Mouse (Mus musculus) cerebellum, postnatal 36 days (tissue): ENCODE measurements around the gene Itgb3bp.

ENCODE experiments used
- DNase-seq, 2 experiments: peaks; one replicate each; pipeline ENCODE4 v3.0.0; 2021 to 2022; ENCODE audit warnings: mixed read lengths in 2 of 2

Itgb3bp gene

GRCm38 (mm10) chr4:99929613-99930517, at the start of gene Itgb3bp:
Gene Itgb3bp (minus strand): TSS chr4:99929813.
- peak; percentile 81 to 82 for DNase-seq

- DNase-seq: no peak
Observed at GRCm38 (mm10) chr4:99979326-99979725, 49.7 kb upstream of the Itgb3bp start.

GRCm38 (mm10) chr4:99974375-99974774, 44.8 kb upstream of the Itgb3bp start:
- no peak for DNase-seq

DNA sequence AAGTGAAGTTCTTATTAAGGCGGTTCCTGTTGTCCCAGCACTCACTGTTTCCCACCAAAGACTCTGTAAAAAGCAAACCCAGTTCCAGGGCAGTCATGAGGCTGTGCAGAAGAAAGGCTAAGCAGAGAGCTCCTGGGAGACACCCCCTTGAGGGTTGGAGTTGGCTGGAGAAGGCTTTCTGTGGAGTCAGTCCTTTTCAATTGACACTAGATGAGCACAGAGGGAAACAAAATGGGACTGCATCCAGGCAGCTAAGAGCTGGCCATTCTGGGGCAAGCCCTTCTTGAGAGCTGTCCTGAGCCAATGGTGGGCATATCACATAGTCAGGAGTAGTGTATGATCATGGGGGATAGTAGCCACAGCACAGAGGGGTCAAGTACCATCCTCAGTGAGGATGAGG, 44.3 kb upstream of the Itgb3bp start:
- no peak for DNase-seq

- no peak for DNase-seq
Observed at GRCm38 (mm10) chr4:99972886-99973285, 43.3 kb upstream of the Itgb3bp start.

- DNase-seq: no peak
Observed at GRCm38 (mm10) chr4:99970097-99970496, 40.5 kb upstream of the Itgb3bp start.

- no peak for DNase-seq
Observed at GRCm38 (mm10) chr4:99969328-99969727, 39.7 kb upstream of the Itgb3bp start.

DNA sequence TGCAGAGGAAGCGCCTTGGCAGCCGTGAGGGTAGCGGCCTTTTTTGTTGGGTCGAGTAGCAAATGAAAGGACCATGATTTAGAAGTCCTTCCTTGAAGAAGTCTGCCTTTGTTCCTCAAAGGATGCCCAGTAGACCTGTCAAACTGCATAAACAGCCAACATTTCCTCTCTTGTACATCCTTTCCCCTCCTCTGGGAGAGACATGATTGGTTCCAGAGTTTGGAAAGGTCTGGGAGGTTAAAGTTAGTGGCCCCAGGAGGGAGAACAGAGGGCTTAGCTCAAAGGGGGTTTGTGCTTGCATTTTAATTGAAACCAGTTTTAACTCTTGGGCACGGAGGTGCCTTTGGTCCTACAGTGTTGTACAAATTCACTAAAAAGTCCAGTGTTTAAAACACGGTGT, 36.9 kb upstream of the Itgb3bp start:
- DNase-seq: no peak

DNA sequence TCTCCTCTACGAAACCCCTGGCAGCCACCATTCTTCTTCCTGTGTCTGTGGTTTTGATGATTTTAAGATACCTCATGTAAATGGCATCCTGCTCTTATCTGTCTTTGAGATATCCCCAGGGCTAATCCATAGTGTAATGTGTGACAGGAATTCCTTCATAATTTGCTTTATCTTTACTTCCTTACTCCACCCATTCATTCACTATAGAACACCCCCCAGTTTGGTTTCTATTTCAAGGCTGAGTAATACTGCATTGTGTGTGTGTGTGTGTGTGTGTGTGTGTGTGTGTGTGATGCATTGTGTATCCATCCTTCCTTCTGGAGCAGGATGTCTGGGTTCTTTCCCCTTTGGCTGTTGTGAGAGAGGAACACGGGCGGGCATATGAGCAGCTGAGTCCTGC, 29.7 kb upstream of the Itgb3bp start:
- DNase-seq: no peak

- DNase-seq: no peak
Observed at GRCm38 (mm10) chr4:99958084-99958815, 28.6 kb upstream of the Itgb3bp start.

GRCm38 (mm10) chr4:99957186-99957585, 27.6 kb upstream of the Itgb3bp start:
- DNase-seq: no peak

DNA sequence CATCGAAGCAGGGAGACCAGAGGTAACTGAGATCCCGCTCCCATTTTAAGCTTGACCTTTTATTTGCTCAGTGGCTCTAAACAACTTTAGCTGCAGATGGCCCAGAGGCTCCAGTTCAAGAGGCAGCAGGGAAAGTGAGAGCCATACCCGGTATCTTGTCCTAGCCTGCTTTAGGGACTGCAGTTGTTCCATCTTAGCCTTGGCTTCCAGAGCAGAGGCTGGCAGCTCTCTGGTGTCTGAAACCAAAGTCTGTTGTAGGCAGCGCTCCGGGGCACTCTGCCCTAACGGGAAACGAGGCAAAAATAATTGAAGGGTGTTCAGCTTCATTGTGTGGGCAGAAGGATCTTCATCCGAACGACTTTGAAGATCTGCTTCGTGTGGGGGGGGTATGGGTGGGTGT, 25.8 kb upstream of the Itgb3bp start:
- no peak for DNase-seq

DNA sequence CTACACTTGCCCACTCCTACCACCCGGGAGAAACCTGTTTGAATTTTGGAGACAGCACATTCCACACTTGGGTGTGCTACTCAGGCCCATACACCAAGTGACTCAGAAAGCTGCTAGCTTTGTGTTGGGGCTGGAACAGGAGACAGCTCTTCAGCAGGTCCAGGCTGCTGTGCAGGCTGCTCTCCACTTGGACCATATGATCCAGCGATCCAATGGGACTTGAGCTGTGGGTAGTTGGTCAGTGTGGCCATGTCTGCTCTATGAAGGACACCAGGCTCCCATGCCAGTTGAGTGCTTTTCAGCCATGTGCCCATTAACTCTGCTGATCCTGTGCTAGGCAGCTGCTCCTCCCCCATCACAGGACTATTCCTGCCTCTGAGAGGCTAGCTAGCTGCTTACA, 24.3 kb upstream of the Itgb3bp start:
- no peak for DNase-seq

- DNase-seq: no peak
Observed at GRCm38 (mm10) chr4:99947896-99948295, 18.3 kb upstream of the Itgb3bp start.

- DNase-seq: no peak
Observed at GRCm38 (mm10) chr4:99947192-99947591, 17.6 kb upstream of the Itgb3bp start.

- DNase-seq: no peak
Observed at GRCm38 (mm10) chr4:99946516-99946915, 16.9 kb upstream of the Itgb3bp start.

GRCm38 (mm10) chr4:99945011-99945410, 15.4 kb upstream of the Itgb3bp start:
- DNase-seq: no peak

GRCm38 (mm10) chr4:99944606-99945005, 15.0 kb upstream of the Itgb3bp start:
- no peak for DNase-seq

- DNase-seq: no peak
Observed at GRCm38 (mm10) chr4:99941655-99942414, 12.2 kb upstream of the Itgb3bp start.

DNA sequence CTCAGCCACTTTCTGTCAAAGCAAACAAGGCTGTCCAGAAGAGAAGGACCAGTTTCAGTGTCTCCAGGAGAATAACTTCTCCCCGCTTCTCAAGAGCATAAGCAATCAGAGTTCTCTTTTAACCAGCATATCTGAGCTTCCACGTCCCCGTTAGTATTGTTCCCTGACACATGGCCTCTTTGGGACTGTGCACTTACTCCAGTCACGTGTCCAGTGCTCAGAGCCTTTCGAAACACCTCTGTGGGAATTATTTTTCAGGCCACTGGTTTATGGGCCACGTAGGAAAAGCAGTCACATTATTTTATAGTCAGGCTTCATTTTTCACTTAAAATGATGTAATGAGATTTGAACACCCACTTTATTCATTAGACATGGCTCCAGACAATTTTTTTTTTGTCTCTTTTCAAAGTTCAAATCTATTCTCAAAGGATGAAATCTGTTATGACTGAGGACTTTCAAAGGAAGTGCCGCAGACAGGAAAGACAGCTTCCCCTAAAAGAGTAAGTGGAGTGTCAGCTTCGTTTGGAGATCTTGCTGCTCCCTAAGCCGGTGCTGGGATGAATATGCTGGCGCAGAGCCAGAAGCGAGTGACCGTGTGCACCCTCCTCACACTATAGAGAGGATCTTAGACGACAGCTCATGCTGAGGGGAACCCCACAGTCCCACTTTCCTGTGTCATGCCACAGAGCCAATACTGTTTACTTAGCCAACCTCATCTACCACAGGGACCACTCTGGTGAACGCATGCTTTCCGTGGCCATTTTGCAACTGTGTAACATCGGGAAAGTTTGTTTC, 10.3 kb upstream of the Itgb3bp start:
- no peak for DNase-seq

- DNase-seq: no peak
Observed at GRCm38 (mm10) chr4:99936278-99936677, 6.7 kb upstream of the Itgb3bp start.

DNA sequence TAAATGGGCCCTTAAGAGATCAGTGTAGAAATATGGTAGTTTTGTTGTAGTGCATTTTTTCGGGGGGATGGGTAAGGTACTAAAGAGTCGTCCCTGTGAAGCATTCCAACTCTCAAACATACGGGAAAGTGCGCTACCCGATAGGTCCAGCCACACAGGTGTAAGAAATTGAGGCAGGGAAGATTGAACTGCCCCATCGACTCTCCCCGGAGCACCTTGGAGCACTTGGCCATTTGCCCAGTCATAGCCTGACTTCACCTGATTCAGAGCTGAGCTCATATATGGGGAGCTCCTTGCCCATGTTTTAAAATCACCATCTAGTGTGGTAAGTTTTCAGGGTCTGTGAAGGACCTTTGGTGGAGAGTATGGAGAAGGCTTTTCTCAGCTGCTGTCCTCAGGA, 5.2 kb upstream of the Itgb3bp start:
- DNase-seq: peak; percentile 30 to 35
